Mouse (Mus musculus): ENCODE measurements around the gene Vsnl1. TPM values are rescaled to one million over a fixed set of nuclear protein-coding genes. Genes with fewer than 3 reads are reported as not detected.

Gene Vsnl1
- polyA plus RNA-seq (2012; rRNA removed), result 3.7 and 8.2 TPM in 2 replicates

GRCm38 (mm10) chr12:11436497-11437265, at the start of gene Vsnl1:
Vsnl1 (minus strand) TSS chr12:11436613.
- no peaks in the 10 kb centered on the region for H3K4me1 ChIP-seq (ENCODE audit: control insufficient read depth, insufficient read depth, low read length)
- WGBS, result 2% methylated on average over 34 of the region's 34 CpGs

GRCm38 (mm10) chr12:11456632-11457031, 20.2 kb upstream of the Vsnl1 start:
- H3K4me3 ChIP-seq (replicated peaks; ENCODE audit: extremely low read depth, low read depth, low read length), result no peak overlapping the region
- WGBS, result 70% methylated on average over 4 of the region's 4 CpGs
- no peak for DNase-seq
- no peaks in the 10 kb centered on the region for H3K4me1 ChIP-seq (ENCODE audit: control insufficient read depth, insufficient read depth, low read length)
- TF ChIP-seq CTCF (IDR thresholded peaks at IDR 0.05; ENCODE audit: insufficient read depth, low read length) (no peak), POLR2A (IDR thresholded peaks at IDR 0.05; ENCODE audit: borderline replicate concordance, extremely low read depth, low read depth, low read length) (no peak)

More at GRCm38 (mm10) chr12:11436497-11437265, at the start of gene Vsnl1:
- peak; percentile 7 for DNase-seq
- peak within 1 kb of the TSS; percentile 57 for H3K4me3 ChIP-seq (replicated peaks; ENCODE audit: extremely low read depth, low read depth, low read length)
- TF ChIP-seq CTCF (IDR thresholded peaks at IDR 0.05; ENCODE audit: insufficient read depth, low read length) (no peak), POLR2A (IDR thresholded peaks at IDR 0.05; ENCODE audit: borderline replicate concordance, extremely low read depth, low read depth, low read length) (peak; percentile 29; the same call in 1 of the 2 replicates)

DNA sequence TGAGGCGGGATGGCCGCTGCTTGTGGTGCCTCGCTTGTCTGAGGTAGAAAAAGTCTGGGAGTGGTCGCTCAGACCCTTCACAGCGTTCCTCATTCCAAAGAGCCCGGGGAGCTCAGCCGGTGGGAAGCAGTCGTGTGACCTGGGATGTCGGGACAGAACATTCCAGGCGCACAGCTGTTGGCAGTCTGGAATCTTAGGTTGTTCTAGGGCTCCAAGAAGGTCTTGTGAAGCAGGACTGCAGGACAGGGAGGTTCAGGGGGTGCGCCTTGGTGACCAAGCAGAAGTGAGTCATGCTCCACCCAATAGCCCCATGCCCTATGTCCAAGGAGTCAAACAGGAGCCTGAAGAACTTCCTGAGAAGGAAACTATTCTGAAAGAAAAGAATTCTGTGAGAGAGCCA, 19.8 kb upstream of the Vsnl1 start:
- no peak for DNase-seq
- Histone ChIP-seq H3K4me3 (replicated peaks; ENCODE audit: extremely low read depth, low read depth, low read length) (peak overlapping the region; percentile 6), H3K4me1 (ENCODE audit: control insufficient read depth, insufficient read depth, low read length) (no peaks in the 10 kb centered on the region)
- 4% methylated on average over 11 of the region's 11 CpGs for WGBS
- TF ChIP-seq POLR2A (IDR thresholded peaks at IDR 0.05; ENCODE audit: borderline replicate concordance, extremely low read depth, low read depth, low read length) (no peak), CTCF (IDR thresholded peaks at IDR 0.05; ENCODE audit: insufficient read depth, low read length) (no peak)

DNA sequence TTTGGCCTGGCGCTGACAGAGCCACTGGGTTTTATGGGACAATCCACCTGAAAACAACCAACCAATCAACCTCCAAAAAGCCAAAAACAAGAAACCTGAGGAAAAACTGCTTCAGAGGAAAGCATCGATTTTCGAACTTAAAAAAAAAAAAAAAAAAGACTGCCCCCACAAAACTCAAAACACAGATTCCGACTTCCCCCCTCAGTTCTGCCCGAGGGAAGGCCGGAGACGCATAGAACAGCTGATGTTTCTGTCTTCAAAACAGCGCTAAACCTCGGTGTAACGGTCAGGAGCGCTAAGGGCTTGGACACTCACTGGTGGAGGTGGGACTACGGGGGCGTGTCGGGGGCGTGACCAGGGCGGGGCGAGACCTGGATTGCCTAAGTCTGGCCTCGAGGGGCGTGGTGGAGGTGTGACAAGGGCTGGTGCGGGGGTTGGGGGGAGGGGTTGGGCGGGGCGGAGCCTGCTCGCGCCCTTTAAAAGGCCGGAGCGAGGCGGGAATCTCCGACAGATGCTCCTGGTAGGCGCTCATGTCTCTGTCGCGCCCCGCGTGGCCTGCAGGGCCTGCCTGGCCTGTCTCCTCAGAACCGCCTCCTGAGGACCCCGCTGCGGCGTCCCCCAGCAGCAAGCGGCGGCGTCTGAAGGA, 19.3 kb upstream of the Vsnl1 start, which contains the start of gene Rad51ap2:
Gene Rad51ap2, plus strand, starts transcription at position 531 of the 646 bp plus-strand sequence.
- Histone ChIP-seq H3K4me1 (ENCODE audit: control insufficient read depth, insufficient read depth, low read length) (no peaks in the 10 kb centered on the region), H3K4me3 (replicated peaks; ENCODE audit: extremely low read depth, low read depth, low read length) (peak within 1 kb of the TSS; percentile 6)
- DNase-seq, result peak; percentile 64
- TF ChIP-seq POLR2A (IDR thresholded peaks at IDR 0.05; ENCODE audit: borderline replicate concordance, extremely low read depth, low read depth, low read length), result no peak
- TF ChIP-seq CTCF (IDR thresholded peaks at IDR 0.05; ENCODE audit: insufficient read depth, low read length), result no peak
- 2% methylated on average over 40 of the region's 40 CpGs for WGBS

- no peak overlapping the region for H3K4me3 ChIP-seq (replicated peaks; ENCODE audit: extremely low read depth, low read depth, low read length)
- no peak for TF ChIP-seq CTCF (IDR thresholded peaks at IDR 0.05; ENCODE audit: insufficient read depth, low read length)
- TF ChIP-seq POLR2A (IDR thresholded peaks at IDR 0.05; ENCODE audit: borderline replicate concordance, extremely low read depth, low read depth, low read length), result no peak
- H3K4me1 ChIP-seq (ENCODE audit: control insufficient read depth, insufficient read depth, low read length), result no peaks in the 10 kb centered on the region
- WGBS, result 67% methylated on average over 5 of the region's 5 CpGs
- no peak for DNase-seq
Measured at GRCm38 (mm10) chr12:11454146-11454545, 17.7 kb upstream of the Vsnl1 start.

DNA sequence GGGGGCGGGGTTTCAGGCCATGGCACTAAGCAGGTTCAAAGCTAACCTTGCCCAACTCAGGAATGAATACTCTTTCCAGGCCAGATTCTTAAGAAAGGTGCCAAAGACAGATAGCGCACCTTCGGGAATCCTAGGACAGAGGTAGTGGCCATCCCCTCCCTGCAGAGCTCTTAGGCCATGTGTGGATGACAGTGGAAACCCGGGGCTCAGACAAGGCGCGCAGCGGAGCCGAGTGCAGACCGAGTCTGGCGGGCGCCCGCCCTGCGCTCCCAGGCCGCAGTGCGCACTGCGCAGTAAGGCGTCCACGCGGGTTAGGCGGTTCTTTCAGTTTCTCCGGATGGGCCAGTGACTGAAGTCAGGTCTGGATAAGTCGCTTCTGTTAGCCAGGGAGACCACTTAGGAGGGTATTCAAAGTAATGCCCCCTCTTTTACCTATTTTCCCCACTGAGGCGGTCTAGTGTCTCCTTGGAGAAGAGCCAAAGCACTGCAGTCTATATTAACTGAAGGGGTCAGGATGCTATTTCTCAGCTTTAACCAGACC, 1.6 kb upstream of the Vsnl1 start:
- 28% methylated on average over 23 of the region's 23 CpGs for WGBS
- no peak for DNase-seq
- Histone ChIP-seq H3K4me1 (ENCODE audit: control insufficient read depth, insufficient read depth, low read length) (no peaks in the 10 kb centered on the region), H3K4me3 (replicated peaks; ENCODE audit: extremely low read depth, low read depth, low read length) (no peak overlapping the region)
- TF ChIP-seq POLR2A (IDR thresholded peaks at IDR 0.05; ENCODE audit: borderline replicate concordance, extremely low read depth, low read depth, low read length) (no peak), CTCF (IDR thresholded peaks at IDR 0.05; ENCODE audit: insufficient read depth, low read length) (no peak)

DNA sequence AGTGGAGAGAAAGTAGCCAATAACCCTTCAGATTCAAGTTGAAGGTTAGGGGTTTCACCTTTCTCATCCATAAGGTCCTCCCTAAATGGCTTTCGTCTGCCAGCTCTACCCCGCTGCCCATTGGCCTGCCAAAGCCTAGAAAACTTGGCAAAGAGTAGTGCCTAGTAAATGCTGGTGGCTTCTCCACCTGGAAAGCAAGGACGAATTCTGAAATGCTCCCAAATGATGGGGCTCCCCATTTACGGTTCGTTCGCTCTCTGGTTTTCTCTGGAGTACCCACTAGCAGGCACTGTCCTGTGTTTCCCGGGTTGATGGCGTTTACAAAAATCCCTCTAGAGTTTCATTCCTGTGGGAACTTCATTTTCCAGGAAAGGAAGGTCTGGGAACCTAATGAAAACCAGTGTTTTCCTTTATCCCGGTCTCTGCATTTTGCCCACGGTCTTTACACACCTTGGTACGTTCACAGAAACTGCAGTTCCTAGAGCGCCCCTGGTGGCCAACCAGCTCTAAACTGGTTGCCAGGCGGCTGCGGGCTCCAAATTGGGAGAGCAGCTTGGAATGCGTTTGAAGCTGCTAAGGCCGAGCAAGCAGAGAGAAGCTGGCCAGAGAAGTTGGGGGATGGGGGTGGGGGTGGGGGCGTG, 973 bp upstream of the Vsnl1 start:
- no peak for TF ChIP-seq POLR2A (IDR thresholded peaks at IDR 0.05; ENCODE audit: borderline replicate concordance, extremely low read depth, low read depth, low read length)
- peak; percentile 37 for TF ChIP-seq CTCF (IDR thresholded peaks at IDR 0.05; ENCODE audit: insufficient read depth, low read length)
- DNase-seq, result peak; percentile 42
- Histone ChIP-seq H3K4me3 (replicated peaks; ENCODE audit: extremely low read depth, low read depth, low read length) (no peak overlapping the region), H3K4me1 (ENCODE audit: control insufficient read depth, insufficient read depth, low read length) (no peaks in the 10 kb centered on the region)
- WGBS, result 17% methylated on average over 17 of the region's 17 CpGs

- no peak for DNase-seq
- no peaks in the 10 kb centered on the region for H3K4me1 ChIP-seq (ENCODE audit: control insufficient read depth, insufficient read depth, low read length)
- 3% methylated on average over 12 of the region's 12 CpGs for WGBS
- H3K4me3 ChIP-seq (replicated peaks; ENCODE audit: extremely low read depth, low read depth, low read length), result peak overlapping the region; percentile 57
- TF ChIP-seq POLR2A (IDR thresholded peaks at IDR 0.05; ENCODE audit: borderline replicate concordance, extremely low read depth, low read depth, low read length), result no peak
- TF ChIP-seq CTCF (IDR thresholded peaks at IDR 0.05; ENCODE audit: insufficient read depth, low read length), result no peak
Measured at GRCm38 (mm10) chr12:11436023-11436350, 426 bp downstream of the Vsnl1 start.

DNA sequence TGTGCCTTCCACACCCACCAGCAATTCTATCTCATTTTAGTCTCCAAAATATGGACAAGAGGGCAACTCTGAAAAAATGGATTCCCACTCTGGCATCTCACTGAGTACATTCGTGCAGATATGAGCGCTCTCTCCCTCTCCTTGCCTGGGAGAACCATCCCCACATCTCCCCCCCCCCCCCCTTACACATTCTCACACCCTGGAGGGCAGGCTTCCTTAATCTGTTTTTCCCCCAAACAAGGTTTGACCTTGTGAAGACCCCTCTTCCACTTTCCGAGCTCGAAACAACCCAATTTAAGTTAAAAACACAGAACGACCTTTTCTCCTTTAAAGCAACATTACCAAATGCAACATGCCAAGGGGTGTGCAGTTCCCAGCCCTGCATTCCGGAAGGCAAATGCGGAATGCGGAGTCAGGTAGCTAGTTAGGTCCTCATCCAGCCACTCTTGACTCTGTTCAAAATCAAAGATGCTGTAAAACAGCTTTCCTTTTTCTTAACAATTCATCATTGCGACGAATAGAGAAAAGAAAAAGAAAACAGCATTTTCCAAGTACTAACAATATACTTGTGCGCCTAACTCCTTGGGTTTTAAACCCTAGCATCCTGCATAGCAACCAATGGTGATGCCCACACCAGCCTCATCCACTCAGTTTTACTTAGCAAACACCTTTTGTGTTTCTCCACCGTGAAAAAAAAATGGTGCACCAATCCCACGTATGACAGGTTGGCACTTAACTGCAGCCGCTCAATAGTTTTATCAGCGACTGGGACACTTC, 979 bp downstream of the Vsnl1 start:
- DNase-seq, result no peak
- Histone ChIP-seq H3K4me3 (replicated peaks; ENCODE audit: extremely low read depth, low read depth, low read length) (peak overlapping the region; percentile 24), H3K4me1 (ENCODE audit: control insufficient read depth, insufficient read depth, low read length) (no peaks in the 10 kb centered on the region)
- TF ChIP-seq POLR2A (IDR thresholded peaks at IDR 0.05; ENCODE audit: borderline replicate concordance, extremely low read depth, low read depth, low read length), result no peak
- no peak for TF ChIP-seq CTCF (IDR thresholded peaks at IDR 0.05; ENCODE audit: insufficient read depth, low read length)
- 3% methylated on average over 15 of the region's 15 CpGs for WGBS

Measured in lung, adult 2 months (tissue).